In genomic region chr11:61498736-61499504, GRCm38 (mm10) we compare ENCODE assay signal across 9 mouse cellular contexts. TPM values are rescaled to one million over a fixed set of nuclear protein-coding genes. Genes with fewer than 3 reads are reported as not detected.
DNase-seq lines count a peak whose midpoint lies in the region.
"Had no signal": no experiment of that assay in that cellular context is flagged by ENCODE, and none has a peak within 500 bp of the region (broad histone marks: within the 10 kb centered on the region; RNA-seq: fewer than 3 reads in every experiment).

No protein-coding gene starts in this region.

- 62% methylated on average over 6 of the region's 6 CpGs for WGBS in heart, embryonic 10.5 days
- 71% methylated on average over 6 of the region's 6 CpGs for WGBS in embryonic facial prominence, embryonic 10.5 days

- peak overlapping the region; percentile 49; the same call in 1 of the 2 replicates for H3K27ac ChIP-seq in heart, embryonic 10.5 days
- peak overlapping the region; percentile 24 for H3K27ac ChIP-seq in embryonic facial prominence, embryonic 10.5 days (replicated peaks)
- H3K27ac ChIP-seq: hindbrain, embryonic 14.5 days had no signal

- H3K9me3 ChIP-seq in heart, embryonic 10.5 days, result no peaks in the 10 kb centered on the region
- no peaks in the 10 kb centered on the region for H3K9me3 ChIP-seq in embryonic facial prominence, embryonic 10.5 days

- H3K4me1 ChIP-seq in heart, embryonic 10.5 days, result peaks cover 12% of the 10 kb centered on the region
- H3K4me1 ChIP-seq in embryonic facial prominence, embryonic 10.5 days, result peaks cover 7% of the 10 kb centered on the region

- H3K4me3 ChIP-seq in heart, embryonic 10.5 days, result no peak overlapping the region
- H3K4me3 ChIP-seq in embryonic facial prominence, embryonic 10.5 days, result no peak overlapping the region

- H3K27me3 ChIP-seq in heart, embryonic 10.5 days (ENCODE audit: insufficient read depth, poor library complexity, severe bottlenecking), result no peaks in the 10 kb centered on the region
- H3K27me3 ChIP-seq in embryonic facial prominence, embryonic 10.5 days (replicated peaks; ENCODE audit: low read depth, poor library complexity, severe bottlenecking), result no peaks in the 10 kb centered on the region
- H3K27me3 ChIP-seq in splenic B cell, adult 2 months (ENCODE audit: control insufficient read depth, insufficient read depth, low read length, poor library complexity, severe bottlenecking), result no peaks in the 10 kb centered on the region

- DNase-seq in heart, embryonic 10.5 days (ENCODE audit: low spot score), result no peak
- no peak for DNase-seq in heart, postnatal 4 days
- peak; percentile 57 for DNase-seq in lung, postnatal 10 days
- no peak for DNase-seq in lung, adult 18-20 months
- no peak for DNase-seq in embryonic facial prominence, embryonic 10.5 days (ENCODE audit: low spot score)
- DNase-seq in splenic B cell, adult 2 months (ENCODE audit: low read depth, low spot score), result peak; percentile 61
- no peak for DNase-seq in urinary bladder, postnatal 10 days (ENCODE audit: low spot score)
- DNase-seq in cerebellum, adult 18-20 months, result no peak

- H3K36me3 ChIP-seq in heart, embryonic 10.5 days, result no peaks in the 10 kb centered on the region
- no peaks in the 10 kb centered on the region for H3K36me3 ChIP-seq in embryonic facial prominence, embryonic 10.5 days (replicated peaks)
- no peaks in the 10 kb centered on the region for H3K36me3 ChIP-seq in splenic B cell, adult 2 months (ENCODE audit: control insufficient read depth, insufficient read depth, low read length, poor library complexity, severe bottlenecking)

RNA-seq across cellular contexts. Expression of gene Mapk7, which starts 4.7 kb away (rescaled TPM):
- 42.7 and 49.1 TPM in 2 replicates for polyA plus RNA-seq in heart, embryonic 10.5 days (2016; fragmentation: Nextera tagmentation; extraction: Ambion mirVana)
- 10 to 100 TPM; 16.0 to 16.8 TPM for total RNA-seq in heart, postnatal 4 days (2021)
- polyA plus RNA-seq in embryonic facial prominence, embryonic 10.5 days (2016; fragmentation: Nextera tagmentation; extraction: Ambion mirVana), result 97.4 and 103 TPM in 2 replicates

RNA-seq across cellular contexts. Expression of gene B9d1, which starts 6.0 kb away (rescaled TPM):
- 14.5 and 21.5 TPM in 2 replicates for polyA plus RNA-seq in heart, embryonic 10.5 days (2016; fragmentation: Nextera tagmentation; extraction: Ambion mirVana)
- total RNA-seq in heart, postnatal 4 days (2021), result 10 to 100 TPM in 1 of 2 experiments, 1 to 10 TPM in 1; 9.8 to 12.0 TPM
- polyA plus RNA-seq in embryonic facial prominence, embryonic 10.5 days (2016; fragmentation: Nextera tagmentation; extraction: Ambion mirVana), result 44.4 and 49.7 TPM in 2 replicates

RNA-seq across cellular contexts. Expression of gene Mfap4, which starts 13.7 kb away (rescaled TPM):
- 22.7 and 67.8 TPM in 2 replicates for polyA plus RNA-seq in heart, embryonic 10.5 days (2016; fragmentation: Nextera tagmentation; extraction: Ambion mirVana)
- 10 to 100 TPM; 70.7 to 78.0 TPM for total RNA-seq in heart, postnatal 4 days (2021)
- 119 and 163 TPM in 2 replicates for polyA plus RNA-seq in embryonic facial prominence, embryonic 10.5 days (2016; fragmentation: Nextera tagmentation; extraction: Ambion mirVana)

RNA-seq across cellular contexts. Expression of gene Rnf112, which starts 45.0 kb away (rescaled TPM):
- 0.10 and 0.77 TPM in 2 replicates for polyA plus RNA-seq in heart, embryonic 10.5 days (2016; fragmentation: Nextera tagmentation; extraction: Ambion mirVana)
- total RNA-seq in heart, postnatal 4 days (2021), result under 1 TPM; 0.14 to 0.16 TPM
- 0.49 and 1.00 TPM in 2 replicates for polyA plus RNA-seq in embryonic facial prominence, embryonic 10.5 days (2016; fragmentation: Nextera tagmentation; extraction: Ambion mirVana)

Comparison
In these comparisons a context has a peak if more than half of its experiments do, and no peak if none do; other contexts are left out.
1. DNase-seq: peak in lung, postnatal 10 days (single experiment) and splenic B cell, adult 2 months (single experiment); none in heart, embryonic 10.5 days (single experiment), heart, postnatal 4 days (single experiment), lung, adult 18-20 months (0 of 2), embryonic facial prominence, embryonic 10.5 days (single experiment), urinary bladder, postnatal 10 days (single experiment) and cerebellum, adult 18-20 months (0 of 2).